Mouse (Mus musculus) cerebellum, adult 11-12 months (tissue): Measurements from ENCODE around the gene Sox30.

Source experiments
- DNase-seq: peaks from one replicate; pipeline ENCODE4 v3.0.0; 2022

Sox30 gene

GRCm38 (mm10) chr11:46056770-46057411 is 76.8 kb downstream of the Sox30 start:
- DNase-seq = no peak

- DNase-seq = no peak
Observed at GRCm38 (mm10) chr11:46058011-46058410, 77.9 kb downstream of the Sox30 start.

DNA sequence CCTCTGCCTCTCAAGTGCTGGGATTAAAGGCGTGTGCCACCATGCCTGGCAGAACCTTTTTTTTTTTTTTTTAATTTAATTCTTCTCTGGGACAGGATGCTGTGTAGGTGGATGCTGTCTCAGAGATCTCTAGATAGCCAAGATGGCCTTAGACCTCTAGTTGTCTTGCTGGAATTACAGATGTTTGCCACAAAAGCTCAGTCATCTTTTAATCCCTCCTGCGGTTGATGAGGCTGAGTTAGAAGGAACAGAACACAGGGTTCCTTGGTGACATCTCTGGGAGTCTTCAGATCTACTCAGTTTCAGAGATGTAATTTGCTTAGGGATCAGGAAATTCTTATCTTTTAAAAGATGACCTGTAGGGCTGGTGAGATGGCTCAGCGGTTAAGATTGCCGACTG is 78.8 kb downstream of the Sox30 start:
- DNase-seq = no peak

GRCm38 (mm10) chr11:46059887-46060650 is 80.0 kb downstream of the Sox30 start:
- no peak for DNase-seq

DNA sequence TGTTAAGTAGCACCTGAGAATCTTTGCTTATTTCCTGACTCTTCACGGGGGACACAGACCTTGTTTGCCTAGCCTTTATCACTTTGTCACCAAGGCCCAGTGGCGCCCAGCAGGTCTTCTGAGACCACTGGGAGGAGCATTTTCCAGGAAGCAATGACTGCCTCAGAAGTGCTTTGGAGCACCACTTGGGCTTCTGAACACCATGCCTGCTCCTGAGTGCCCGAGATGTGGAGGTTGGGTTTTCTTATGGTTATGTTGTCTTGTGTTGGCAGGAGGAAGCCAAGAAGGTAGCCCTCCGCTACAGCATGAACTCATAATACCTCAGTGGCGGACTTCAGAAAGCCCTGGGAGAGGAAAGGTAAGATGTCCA is 80.5 kb downstream of the Sox30 start:
- DNase-seq = no peak

DNA sequence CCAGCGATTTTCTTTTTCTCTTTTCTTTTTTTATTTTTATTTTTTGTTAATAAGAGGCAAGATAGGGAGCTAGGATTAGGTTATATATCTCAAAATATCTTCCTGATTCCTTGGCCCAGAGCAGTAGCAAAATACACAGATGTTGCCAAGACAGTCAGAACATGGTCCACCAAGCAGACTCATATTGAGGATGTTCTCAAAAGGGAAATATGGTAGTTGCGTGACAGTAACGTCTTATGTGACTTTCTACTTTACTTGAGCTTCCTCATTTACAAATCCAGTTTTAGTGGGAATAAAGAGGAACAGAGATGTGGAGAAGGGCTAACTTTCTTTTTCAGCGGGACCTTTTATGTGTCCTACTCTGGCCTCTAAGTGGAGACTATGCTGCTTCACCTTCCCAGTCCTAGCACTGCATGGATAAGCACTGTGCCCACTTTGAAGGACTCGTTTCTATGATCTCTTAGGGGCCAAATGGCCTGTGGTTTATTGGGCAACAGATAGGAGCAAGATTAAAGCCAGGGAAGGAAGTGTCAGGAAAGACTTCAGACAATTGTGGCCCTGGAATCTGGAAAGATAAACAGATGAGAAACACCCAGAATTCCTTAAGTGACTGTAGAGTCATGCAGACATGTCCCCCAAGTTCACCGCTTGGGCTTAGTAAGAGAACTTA is 81.8 kb downstream of the Sox30 start:
- no peak for DNase-seq

DNA sequence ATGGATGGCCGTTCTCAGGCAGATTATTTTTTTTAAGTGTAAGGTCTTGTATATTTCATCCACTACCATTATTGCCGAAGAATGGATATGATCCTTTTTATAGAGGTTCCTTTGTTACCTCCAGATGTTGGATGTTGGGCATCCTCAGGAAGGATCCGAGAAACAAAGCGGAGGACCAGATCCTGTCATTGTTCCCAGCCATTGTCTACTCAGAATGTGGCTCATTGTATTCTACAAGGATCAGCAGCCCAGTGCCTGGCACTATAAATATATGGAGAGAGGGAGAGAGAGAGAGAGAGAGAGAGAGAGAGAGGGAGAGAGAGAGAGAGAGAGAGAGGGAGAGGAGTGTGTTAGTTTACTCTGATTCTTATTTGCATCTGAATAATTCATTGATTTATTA is 82.5 kb downstream of the Sox30 start:
- DNase-seq = no peak

DNA sequence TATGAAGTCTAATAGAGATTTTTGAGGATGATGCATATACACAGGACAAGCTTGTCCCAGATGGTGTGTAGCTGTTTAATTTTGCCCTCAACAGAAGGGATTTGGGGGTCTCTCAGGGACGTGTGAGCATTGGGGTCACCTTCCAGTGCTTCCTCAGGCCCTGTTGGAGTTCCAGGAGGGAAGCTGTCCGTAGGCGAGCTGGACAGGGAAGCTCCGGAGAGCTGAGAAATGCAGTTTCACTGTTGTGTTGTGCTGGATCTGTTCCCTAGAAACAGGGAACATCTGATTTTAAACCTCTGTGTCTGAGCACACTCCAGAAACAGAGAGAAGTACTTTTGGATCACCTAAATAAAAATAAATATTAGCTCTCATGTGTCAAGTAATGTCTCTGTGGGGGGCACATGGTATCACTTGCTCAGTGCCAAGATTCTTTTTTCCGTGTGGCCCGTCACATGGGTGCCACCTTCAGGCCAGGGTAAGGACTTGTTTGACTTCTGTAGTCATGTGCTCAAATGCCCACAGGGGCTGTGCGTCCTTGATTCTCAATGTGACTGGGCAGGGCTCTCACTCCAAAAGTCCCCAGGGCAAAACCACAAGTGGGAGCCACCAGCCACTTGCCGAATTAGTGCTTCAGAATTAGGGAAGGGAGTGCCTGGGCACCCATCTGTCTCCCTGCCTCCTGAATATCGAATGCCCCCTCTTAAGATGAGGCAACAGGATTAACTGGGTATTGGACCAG is 83.1 kb downstream of the Sox30 start:
- no peak for DNase-seq

GRCm38 (mm10) chr11:46064767-46065166 is 84.7 kb downstream of the Sox30 start:
- peak; percentile 40 for DNase-seq

DNA sequence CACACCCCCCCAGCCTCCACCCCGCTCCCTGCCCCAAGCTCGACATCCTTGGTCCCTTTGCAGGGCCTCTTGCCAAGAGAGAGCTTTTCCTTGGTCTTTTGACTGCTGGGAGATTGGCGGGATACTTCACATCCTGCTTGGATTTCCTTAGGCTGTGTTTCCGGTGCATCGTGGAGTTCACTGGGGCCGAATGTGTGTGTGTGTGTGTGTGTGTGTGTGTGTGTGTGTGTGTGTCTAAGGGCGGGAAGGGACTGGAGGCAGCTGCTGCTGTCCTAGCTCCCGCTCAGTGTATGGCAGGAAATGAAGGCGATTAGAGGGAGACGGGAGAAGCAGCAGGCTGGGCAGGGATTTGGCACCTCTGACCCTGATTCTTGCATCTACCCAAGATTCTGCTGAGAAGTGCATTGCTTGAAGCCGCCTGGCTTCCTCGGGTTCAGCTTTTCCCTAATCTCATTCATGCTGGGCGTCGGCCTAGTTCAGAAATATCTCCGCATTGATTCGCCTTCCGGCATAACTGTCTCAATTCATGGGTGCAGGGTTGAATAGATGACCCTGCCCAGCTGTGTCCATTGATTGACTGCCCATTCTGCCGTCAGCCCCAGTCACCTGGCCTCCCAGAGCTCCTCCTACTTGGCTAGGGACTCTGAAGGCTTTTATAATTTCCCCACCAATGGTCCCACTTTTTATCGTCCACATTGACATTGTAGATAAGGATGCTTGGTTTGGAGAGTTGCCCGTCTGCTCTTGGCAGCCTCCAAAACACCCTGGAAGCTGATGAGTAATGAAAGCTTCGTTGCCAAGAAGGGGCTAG is 85.3 kb downstream of the Sox30 start:
- peak; percentile 55 for DNase-seq
